Mouse (Mus musculus) activated CD4-positive, CD25-positive, alpha-beta regulatory T cell (primary cell): ENCODE measurements around the gene Olfr1212. TPM values are rescaled to one million over a fixed set of nuclear protein-coding genes. Genes with fewer than 3 reads are reported as not detected.

ENCODE experiments used
- polyA plus RNA-seq, 2 experiments: library from polyadenylated mRNA; unstranded; fragments of 100-300 nt; shearing (Covaris generic); gene quantifications; one replicate each; pipeline ENCODE4 v1.2.1; 2017

The Olfr1212 gene
- polyA plus RNA-seq: not detected

GRCm38 (mm10) chr2:88953669-88954068, at the start of gene Olfr1212:
Gene Olfr1212, plus strand, starts transcription at chr2:88953969.

GRCm38 (mm10) chr2:88915057-88915456, 38.7 kb upstream of the Olfr1212 start, which contains the start of gene Olfr1209:
Gene Olfr1209, minus strand, starts transcription at chr2:88915157.

GRCm38 (mm10) chr2:88938011-88938410, 15.8 kb upstream of the Olfr1212 start, which contains the start of gene Olfr1211:
Gene Olfr1211, minus strand, starts transcription at chr2:88938111.

DNA sequence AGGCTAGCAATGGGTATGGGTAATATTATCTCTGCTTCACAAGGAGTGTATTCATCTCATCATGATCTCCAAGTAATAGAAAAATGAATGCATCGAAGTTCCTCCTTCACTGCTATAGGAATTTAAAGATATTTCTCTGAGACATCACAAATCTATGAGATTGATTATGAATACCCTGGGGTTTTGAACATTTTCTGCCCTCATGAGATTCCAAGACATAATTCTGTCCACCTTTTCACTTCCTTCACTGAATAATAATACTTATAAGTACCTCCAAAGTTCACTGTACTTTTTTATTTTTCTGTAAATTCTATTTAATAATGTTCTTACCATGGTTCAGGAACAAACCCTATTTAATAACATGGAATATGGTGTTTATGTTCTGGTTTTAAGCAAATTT, 26.4 kb downstream of the Olfr1212 start, which contains the start of gene Gm13762:
Gm13762 (minus strand) TSS at position 101 of the 400 bp plus-strand sequence.

GRCm38 (mm10) chr2:88992553-88992952, 38.8 kb downstream of the Olfr1212 start, which contains the start of gene Olfr1214:
Gene Olfr1214, minus strand, starts transcription at chr2:88992653.

DNA sequence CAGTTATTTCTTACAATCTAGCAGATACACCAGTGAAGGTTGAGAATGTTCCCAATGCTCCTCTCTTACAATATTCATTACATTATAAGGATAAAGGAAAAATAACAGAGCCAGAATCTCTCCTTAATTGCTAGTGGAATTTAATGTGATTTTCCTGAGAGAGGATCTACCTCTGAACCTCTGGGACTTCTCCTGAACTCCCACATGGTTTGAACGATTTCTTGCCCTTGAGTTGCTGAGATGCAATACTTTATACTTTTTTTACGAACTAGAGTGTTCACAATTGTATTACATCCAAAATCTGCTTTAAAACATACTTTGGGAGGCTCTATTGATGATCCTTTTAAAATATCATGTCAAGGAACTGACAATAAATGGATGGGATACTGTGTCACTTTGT, 53.1 kb downstream of the Olfr1212 start, which contains the start of gene Olfr1215:
Olfr1215 (minus strand) TSS at position 101 of the 400 bp plus-strand sequence.

Other genes with a start within 250 kb of the Olfr1212 start
- not detected for gene Olfr1196, start 249.4 kb upstream of the Olfr1212 start, polyA plus RNA-seq
- gene Olfr1197, start 221.6 kb upstream of the Olfr1212 start, polyA plus RNA-seq: not detected
- gene Olfr1198, start 202.6 kb upstream of the Olfr1212 start, polyA plus RNA-seq: not detected
- not detected for gene Olfr1199, start 193.5 kb upstream of the Olfr1212 start, polyA plus RNA-seq
- gene Olfr1200, start 183.5 kb upstream of the Olfr1212 start, polyA plus RNA-seq: under 1 TPM in 1 of 2 experiments, not detected in 1; 0.09 TPM
- not detected for gene Olfr1201, start 160.9 kb upstream of the Olfr1212 start, polyA plus RNA-seq
- not detected for gene Olfr1202, start 139.5 kb upstream of the Olfr1212 start, polyA plus RNA-seq
- under 1 TPM in 1 of 2 experiments, not detected in 1; 0.12 TPM for gene Olfr1205, start 124.2 kb upstream of the Olfr1212 start, polyA plus RNA-seq
- gene Olfr1204, start 104.7 kb upstream of the Olfr1212 start, polyA plus RNA-seq: not detected
- under 1 TPM in 1 of 2 experiments, not detected in 1; 0.50 TPM for gene Olfr1206, start 90.7 kb upstream of the Olfr1212 start, polyA plus RNA-seq
- gene Olfr1208, start 51.7 kb upstream of the Olfr1212 start, polyA plus RNA-seq: under 1 TPM in 1 of 2 experiments, not detected in 1; 0.28 TPM
- under 1 TPM in 1 of 2 experiments, not detected in 1; 0.05 TPM for gene Olfr1209, start 38.8 kb upstream of the Olfr1212 start, polyA plus RNA-seq
- gene Olfr1211, start 15.9 kb upstream of the Olfr1212 start, polyA plus RNA-seq: not detected
- not detected for gene Gm13762, start 26.3 kb downstream of the Olfr1212 start, polyA plus RNA-seq
- gene Olfr1214, start 38.7 kb downstream of the Olfr1212 start, polyA plus RNA-seq: not detected
- gene Olfr1215, start 53.0 kb downstream of the Olfr1212 start, polyA plus RNA-seq: under 1 TPM in 1 of 2 experiments, not detected in 1; 0.23 TPM
- gene Olfr1216, start 64.4 kb downstream of the Olfr1212 start, polyA plus RNA-seq: not detected
- gene Olfr1217, start 78.1 kb downstream of the Olfr1212 start, polyA plus RNA-seq: under 1 TPM in 1 of 2 experiments, not detected in 1; 0.19 TPM
- not detected for gene Olfr1218, start 107.2 kb downstream of the Olfr1212 start, polyA plus RNA-seq
- gene Olfr1219, start 129.5 kb downstream of the Olfr1212 start, polyA plus RNA-seq: not detected
- under 1 TPM in 1 of 2 experiments, not detected in 1; 0.17 TPM for gene Olfr1220, start 152.9 kb downstream of the Olfr1212 start, polyA plus RNA-seq
- gene Olfr1221, start 163.3 kb downstream of the Olfr1212 start, polyA plus RNA-seq: not detected
- gene Olfr1222, start 179.1 kb downstream of the Olfr1212 start, polyA plus RNA-seq: under 1 TPM in 1 of 2 experiments, not detected in 1; 0.07 TPM
- under 1 TPM; 0.13 to 0.37 TPM for gene Olfr1223, start 197.6 kb downstream of the Olfr1212 start, polyA plus RNA-seq
- under 1 TPM in 1 of 2 experiments, not detected in 1; 0.23 TPM for gene Olfr1224-ps1, start 210.1 kb downstream of the Olfr1212 start, polyA plus RNA-seq
- not detected for gene Olfr1225, start 220.7 kb downstream of the Olfr1212 start, polyA plus RNA-seq
- gene Olfr1226, start 246.1 kb downstream of the Olfr1212 start, polyA plus RNA-seq: not detected